Mouse (Mus musculus): Measurements from ENCODE around the gene Terb1. TPM values are rescaled to one million over a fixed set of nuclear protein-coding genes. Genes with fewer than 3 reads are reported as not detected.

Gene Terb1
- polyA plus RNA-seq, 1 experiment from 2014 or later: 0.16 TPM

DNA sequence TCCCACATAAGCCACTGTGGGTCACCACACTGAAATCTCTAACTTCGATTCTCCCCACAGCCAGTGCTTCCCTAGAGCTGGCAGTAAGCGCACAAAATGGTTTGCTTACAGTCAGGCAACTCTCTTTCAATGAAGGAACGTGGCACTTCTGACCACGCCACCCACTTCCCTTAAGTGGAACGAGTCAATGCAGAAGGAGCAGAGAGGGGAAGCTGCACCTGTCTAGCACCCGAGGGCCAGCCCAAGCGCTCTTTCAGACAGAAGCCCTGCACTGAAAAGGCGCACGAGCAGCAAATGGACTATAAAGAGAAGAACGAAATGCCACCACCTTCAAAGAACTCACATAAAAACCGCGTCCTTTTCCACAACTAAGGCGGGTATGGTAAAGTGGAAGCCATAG lies 82.0 kb downstream of the Terb1 start:
- Histone ChIP-seq H3K4me1 (replicated peaks; ENCODE audit: control insufficient read depth, insufficient read depth, low read length) (no peaks in the 10 kb centered on the region), H3K9me3 (ENCODE audit: control insufficient read depth) (no peaks in the 10 kb centered on the region), H3K4me3 (ENCODE audit: low read depth, low read length) (no peak overlapping the region), H3K36me3 (ENCODE audit: control insufficient read depth, insufficient read depth) (peaks cover 95% of the 10 kb centered on the region), H3K27me3 (replicated peaks; ENCODE audit: control insufficient read depth, insufficient read depth, low read length) (no peaks in the 10 kb centered on the region), H3K4me2 (replicated peaks; ENCODE audit: low read depth) (no peak overlapping the region), H3K9ac (ENCODE audit: low read depth, low read length) (no peak overlapping the region), H3K27ac (ENCODE audit: low read depth, low read length) (no peak overlapping the region)
- no peak for ATAC-seq
- 90% methylated on average over 13 of the region's 13 CpGs for whole genome bisulfite sequencing
- TF ChIP-seq CTCF (IDR thresholded peaks at IDR 0.05; ENCODE audit: low read depth): no peak

GRCm38 (mm10) chr8:104422313-104422712 lies 87.4 kb downstream of the Terb1 start:
- Histone ChIP-seq H3K27me3 (replicated peaks; ENCODE audit: control insufficient read depth, insufficient read depth, low read length) (no peaks in the 10 kb centered on the region), H3K4me2 (replicated peaks; ENCODE audit: low read depth) (no peak overlapping the region), H3K9me3 (ENCODE audit: control insufficient read depth) (no peaks in the 10 kb centered on the region), H3K4me1 (replicated peaks; ENCODE audit: control insufficient read depth, insufficient read depth, low read length) (no peaks in the 10 kb centered on the region), H3K4me3 (ENCODE audit: low read depth, low read length) (no peak overlapping the region), H3K36me3 (ENCODE audit: control insufficient read depth, insufficient read depth) (peaks cover 84% of the 10 kb centered on the region), H3K27ac (ENCODE audit: low read depth, low read length) (no peak overlapping the region), H3K9ac (ENCODE audit: low read depth, low read length) (no peak overlapping the region)
- TF ChIP-seq CTCF (IDR thresholded peaks at IDR 0.05; ENCODE audit: low read depth): no peak
- no peak for ATAC-seq
- 87% methylated on average over 6 of the region's 6 CpGs for WGBS

DNA sequence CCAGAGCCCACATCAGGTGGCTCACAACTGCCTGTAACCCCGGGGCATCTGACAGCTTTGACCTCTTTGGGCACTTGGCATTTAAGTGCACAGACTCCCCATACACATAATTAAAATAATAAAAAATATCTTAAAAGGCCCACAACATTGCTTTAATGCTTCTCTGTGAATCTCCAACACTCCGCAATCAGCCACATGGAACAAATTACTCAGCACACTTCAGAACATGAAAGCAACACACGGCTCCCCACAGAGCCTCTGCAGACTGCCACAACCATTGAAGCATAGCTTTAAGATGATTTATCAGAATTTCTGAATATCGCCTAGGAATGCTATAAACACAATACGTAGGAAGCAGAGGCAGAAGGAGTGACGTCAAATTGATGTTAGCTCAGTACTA lies 93.7 kb downstream of the Terb1 start:
- Histone ChIP-seq H3K4me2 (replicated peaks; ENCODE audit: low read depth) (no peak overlapping the region), H3K9me3 (ENCODE audit: control insufficient read depth) (no peaks in the 10 kb centered on the region), H3K27me3 (replicated peaks; ENCODE audit: control insufficient read depth, insufficient read depth, low read length) (no peaks in the 10 kb centered on the region), H3K4me1 (replicated peaks; ENCODE audit: control insufficient read depth, insufficient read depth, low read length) (no peaks in the 10 kb centered on the region), H3K27ac (ENCODE audit: low read depth, low read length) (no peak overlapping the region), H3K4me3 (ENCODE audit: low read depth, low read length) (no peak overlapping the region), H3K9ac (ENCODE audit: low read depth, low read length) (no peak overlapping the region), H3K36me3 (ENCODE audit: control insufficient read depth, insufficient read depth) (peaks cover 27% of the 10 kb centered on the region)
- TF ChIP-seq CTCF (IDR thresholded peaks at IDR 0.05; ENCODE audit: low read depth): no peak
- ATAC-seq: no peak
- WGBS: 85% methylated on average over 6 of the region's 6 CpGs

DNA sequence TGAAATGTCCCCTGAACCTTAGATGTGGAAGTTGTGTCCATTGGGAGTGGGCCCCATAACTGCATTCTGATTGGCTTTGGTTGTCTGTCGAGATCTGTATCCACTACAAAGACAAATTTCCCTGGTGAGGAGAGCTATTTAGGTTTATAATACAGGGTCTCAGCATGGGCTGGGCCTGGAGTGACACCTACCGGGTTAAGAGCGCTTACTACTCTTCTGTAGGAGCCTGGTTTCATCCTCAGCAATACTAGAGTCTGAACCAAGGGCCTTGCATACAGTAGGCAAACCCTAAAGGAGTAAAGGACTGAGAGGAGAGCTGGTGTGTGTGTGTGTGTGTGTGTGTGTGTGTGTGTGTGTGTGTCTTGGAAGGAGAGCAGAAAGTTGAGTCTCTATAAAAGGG lies 95.5 kb downstream of the Terb1 start:
- no peaks in the 10 kb centered on the region for H3K27me3 ChIP-seq (replicated peaks; ENCODE audit: control insufficient read depth, insufficient read depth, low read length)
- no peak overlapping the region for H3K9ac ChIP-seq (ENCODE audit: low read depth, low read length)
- H3K4me2 ChIP-seq (replicated peaks; ENCODE audit: low read depth): no peak overlapping the region
- peak; percentile 53 for TF ChIP-seq CTCF (IDR thresholded peaks at IDR 0.05; ENCODE audit: low read depth)
- no peak overlapping the region for H3K4me3 ChIP-seq (ENCODE audit: low read depth, low read length)
- no peak for ATAC-seq
- no peak overlapping the region for H3K27ac ChIP-seq (ENCODE audit: low read depth, low read length)
- no peaks in the 10 kb centered on the region for H3K9me3 ChIP-seq (ENCODE audit: control insufficient read depth)
- WGBS: 59% methylated on average over 3 of the region's 3 CpGs
- peaks cover 11% of the 10 kb centered on the region; the same call in 1 of the 2 replicates for H3K36me3 ChIP-seq (ENCODE audit: control insufficient read depth, insufficient read depth)
- H3K4me1 ChIP-seq (replicated peaks; ENCODE audit: control insufficient read depth, insufficient read depth, low read length): no peaks in the 10 kb centered on the region

- H3K27ac ChIP-seq (ENCODE audit: low read depth, low read length): no peak overlapping the region
- H3K4me1 ChIP-seq (replicated peaks; ENCODE audit: control insufficient read depth, insufficient read depth, low read length): no peaks in the 10 kb centered on the region
- H3K4me2 ChIP-seq (replicated peaks; ENCODE audit: low read depth): no peak overlapping the region
- peaks cover 10% of the 10 kb centered on the region; the same call in 1 of the 2 replicates for H3K36me3 ChIP-seq (ENCODE audit: control insufficient read depth, insufficient read depth)
- WGBS: 58% methylated on average over 4 of the region's 4 CpGs
- TF ChIP-seq CTCF (IDR thresholded peaks at IDR 0.05; ENCODE audit: low read depth): no peak
- no peak overlapping the region for H3K9ac ChIP-seq (ENCODE audit: low read depth, low read length)
- no peak for ATAC-seq
- H3K27me3 ChIP-seq (replicated peaks; ENCODE audit: control insufficient read depth, insufficient read depth, low read length): no peaks in the 10 kb centered on the region
- no peaks in the 10 kb centered on the region for H3K9me3 ChIP-seq (ENCODE audit: control insufficient read depth)
- H3K4me3 ChIP-seq (ENCODE audit: low read depth, low read length): no peak overlapping the region
Observed at GRCm38 (mm10) chr8:104413770-104414169, 95.9 kb downstream of the Terb1 start.

DNA sequence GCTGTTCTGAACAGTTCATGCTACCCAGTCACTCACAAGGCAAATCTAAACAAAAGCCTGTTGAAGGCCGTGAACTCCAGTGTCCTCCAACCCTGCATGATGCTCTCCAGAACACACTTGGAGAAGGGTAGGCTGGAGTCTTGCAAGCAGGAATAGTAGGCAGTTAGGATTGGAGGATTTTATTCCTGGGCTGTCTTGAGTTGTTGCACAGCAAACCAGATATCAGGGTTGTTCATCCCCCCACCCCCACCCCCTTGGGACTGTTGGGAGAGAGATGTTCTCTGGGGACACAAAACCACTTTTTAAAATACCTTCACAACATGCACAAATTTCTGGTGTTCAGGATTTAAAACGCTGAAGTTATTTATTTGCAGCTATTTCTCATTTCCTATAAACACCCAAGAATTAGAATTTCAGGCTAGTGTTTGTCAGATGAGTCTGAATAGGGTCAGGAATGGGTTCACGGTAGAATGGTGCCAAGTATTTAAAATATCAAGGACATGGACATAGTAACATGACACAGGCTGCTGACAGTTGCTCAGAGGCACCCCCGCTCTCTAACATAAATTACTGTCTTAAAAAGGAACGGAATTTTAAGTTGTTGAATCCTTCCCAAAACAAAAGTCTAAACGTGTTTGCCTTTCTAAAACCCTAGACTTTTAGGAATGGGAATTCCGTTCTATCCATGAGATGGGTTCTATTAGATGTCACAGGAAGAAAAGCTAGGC lies 96.7 kb downstream of the Terb1 start:
- no peak for TF ChIP-seq CTCF (IDR thresholded peaks at IDR 0.05; ENCODE audit: low read depth)
- Histone ChIP-seq H3K36me3 (ENCODE audit: control insufficient read depth, insufficient read depth) (peaks cover 10% of the 10 kb centered on the region; the same call in 1 of the 2 replicates), H3K4me2 (replicated peaks; ENCODE audit: low read depth) (no peak overlapping the region), H3K9me3 (ENCODE audit: control insufficient read depth) (no peaks in the 10 kb centered on the region), H3K9ac (ENCODE audit: low read depth, low read length) (no peak overlapping the region), H3K27me3 (replicated peaks; ENCODE audit: control insufficient read depth, insufficient read depth, low read length) (no peaks in the 10 kb centered on the region), H3K4me1 (replicated peaks; ENCODE audit: control insufficient read depth, insufficient read depth, low read length) (no peaks in the 10 kb centered on the region), H3K27ac (ENCODE audit: low read depth, low read length) (no peak overlapping the region), H3K4me3 (ENCODE audit: low read depth, low read length) (no peak overlapping the region)
- 57% methylated on average over 7 of the region's 7 CpGs for WGBS
- ATAC-seq: no peak
